Mouse (Mus musculus): Measurements from ENCODE around the gene Cpn1. TPM values are rescaled to one million over a fixed set of nuclear protein-coding genes. Genes with fewer than 3 reads are reported as not detected.

Gene Cpn1
- total RNA-seq, 4 experiments from 2014 or later: 0.27 to 0.37 (median 0.34) TPM; not detected in 1

GRCm38 (mm10) chr19:43912775-43913486, 73.4 kb downstream of the Cpn1 start:
- DNase-seq (ENCODE audit: low spot score in 2 of 2): no peak

DNA sequence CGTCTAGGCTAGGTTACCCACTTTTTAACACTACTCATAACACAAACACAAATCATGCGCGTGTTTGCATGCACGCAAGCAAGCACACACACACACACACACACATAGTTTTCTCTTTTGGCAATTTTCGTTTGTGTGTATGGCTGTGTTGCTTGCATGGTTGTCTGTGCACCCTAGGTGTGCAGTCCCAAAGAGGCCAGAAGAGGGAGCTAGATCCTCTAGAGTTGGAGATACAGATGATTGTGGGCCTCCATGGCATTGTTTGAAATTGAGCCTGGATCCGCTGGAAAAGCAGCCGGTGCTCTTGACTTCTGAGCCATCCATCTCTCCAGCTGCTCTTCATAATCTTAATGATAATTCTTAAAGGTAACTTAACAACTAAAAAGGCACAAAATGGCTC, 79.9 kb downstream of the Cpn1 start:
- no peak for DNase-seq (ENCODE audit: low spot score in 2 of 2)

Other genes with a start within 250 kb of the Cpn1 start
- 1 to 10 TPM; 5.8 to 8.2 (median 7.7) TPM for gene Cutc, start 233.6 kb downstream of the Cpn1 start, total RNA-seq (2022)
- gene Cox15, start 233.6 kb downstream of the Cpn1 start, total RNA-seq (2022): 10 to 100 TPM; 13.6 to 24.6 (median 14.7) TPM
- under 1 TPM in 2 of 4 experiments, not detected in 2; 0.06 to 0.33 TPM for gene Abcc2, start 204.4 kb downstream of the Cpn1 start, total RNA-seq (2022)
- 10 to 100 TPM; 10.8 to 13.3 (median 11.7) TPM for gene Dnmbp, start 46.4 kb downstream of the Cpn1 start, total RNA-seq (2022)
- gene Cyp2c23, start 42.7 kb upstream of the Cpn1 start, total RNA-seq (2022): not detected
- gene Erlin1, start 83.2 kb upstream of the Cpn1 start, total RNA-seq (2022): 10 to 100 TPM; 21.3 to 25.8 (median 23.0) TPM
- 10 to 100 TPM; 42.6 to 64.1 (median 51.9) TPM for gene Chuk, start 120.9 kb upstream of the Cpn1 start, total RNA-seq (2022)
- 10 to 100 TPM; 19.1 to 21.2 (median 19.9) TPM for gene Cwf19l1, start 149.3 kb upstream of the Cpn1 start, total RNA-seq (2022)
- gene Bloc1s2, start 159.9 kb upstream of the Cpn1 start, total RNA-seq (2022): 10 to 100 TPM; 55.5 to 72.3 (median 59.8) TPM
- under 1 TPM; 0.26 to 0.64 (median 0.34) TPM for gene Pkd2l1, start 205.9 kb upstream of the Cpn1 start, total RNA-seq (2022)
- gene Scd3, start 216.7 kb upstream of the Cpn1 start, total RNA-seq (2022): 1 to 10 TPM; 2.7 to 4.1 (median 3.2) TPM